Mouse (Mus musculus): ENCODE data around the gene Ebf1. TPM values are rescaled to one million over a fixed set of nuclear protein-coding genes. Genes with fewer than 3 reads are reported as not detected.

Gene Ebf1
- total RNA-seq, 2 experiments from 2014 or later: 19.7 to 22.8 TPM

DNA sequence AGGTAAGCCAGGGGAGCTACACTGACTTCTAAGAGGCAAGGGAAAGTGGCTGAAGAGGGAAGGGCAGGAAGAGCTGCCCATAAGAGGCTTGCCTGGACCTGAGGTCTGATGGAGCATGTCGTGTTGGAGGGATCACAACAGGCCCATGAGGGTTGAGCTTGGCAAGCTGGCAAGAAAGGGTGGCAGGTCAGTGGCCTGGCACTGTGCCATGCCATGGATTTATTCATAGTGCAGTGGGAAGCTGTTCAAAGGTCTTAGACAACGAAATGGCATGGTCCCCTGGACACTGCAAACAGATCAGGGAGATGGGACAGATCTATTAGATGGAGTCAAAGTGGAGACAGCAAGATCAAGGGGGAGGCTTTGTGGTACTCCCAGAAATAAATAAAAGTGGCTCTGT is 24.4 kb downstream of the Ebf1 start:
- DNase-seq: no peak
- intact Hi-C loops (cut with DNase I): no loop called here

DNA sequence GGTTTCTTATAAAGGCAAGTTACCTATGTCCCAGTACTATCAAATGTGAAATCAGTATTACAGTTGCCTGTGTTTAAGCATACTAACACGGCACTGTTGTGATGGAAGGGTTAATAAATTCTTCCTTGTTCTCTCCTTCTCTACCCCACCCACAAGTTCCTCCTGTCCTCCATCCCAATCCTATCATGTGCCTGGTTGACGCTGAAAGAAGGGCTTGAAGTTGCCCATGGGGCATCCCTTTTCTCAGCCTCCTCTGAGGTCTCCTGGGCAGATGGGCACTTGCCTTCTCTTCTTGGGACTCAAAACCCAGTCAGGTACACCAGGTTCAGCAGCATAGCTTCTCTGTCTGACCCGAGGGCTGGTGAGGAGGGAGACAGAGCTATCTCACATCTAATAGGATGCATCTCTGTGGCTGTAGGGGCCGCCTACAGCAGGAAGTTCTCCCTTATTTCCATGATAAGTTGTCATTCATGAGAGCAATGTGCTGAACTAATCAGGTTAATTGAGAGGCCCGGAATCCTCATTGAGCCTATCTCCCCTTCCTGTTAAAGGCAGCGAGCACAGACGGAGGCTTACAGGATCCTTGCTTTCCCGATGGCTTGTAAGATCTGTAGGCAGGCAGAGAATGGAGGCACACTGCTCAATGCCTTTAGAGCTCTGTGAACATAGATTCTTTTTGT is 37.4 kb downstream of the Ebf1 start:
- no peak for DNase-seq
- intact Hi-C loops (cut with DNase I): no loop called here

DNA sequence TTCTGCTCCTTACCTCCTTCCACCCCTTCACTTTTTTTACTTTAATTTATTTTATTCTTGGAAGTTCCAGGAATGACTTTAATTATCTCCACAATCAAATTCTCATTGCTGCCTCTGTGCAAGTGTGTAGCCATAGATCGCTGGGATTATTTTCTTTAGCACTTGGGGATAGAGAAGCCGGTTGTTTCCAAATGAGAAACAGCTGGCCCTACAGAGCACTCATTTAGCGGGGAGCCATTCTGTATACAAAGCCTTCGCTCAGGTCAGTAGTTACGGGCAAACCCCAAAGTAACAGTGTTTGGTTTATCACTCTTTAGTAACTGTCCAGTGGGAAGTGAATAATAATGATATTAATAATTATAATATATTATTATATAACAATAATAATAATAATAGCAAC is 38.4 kb downstream of the Ebf1 start:
- intact Hi-C loops (cut with DNase I): no loop called here
- DNase-seq: no peak

DNA sequence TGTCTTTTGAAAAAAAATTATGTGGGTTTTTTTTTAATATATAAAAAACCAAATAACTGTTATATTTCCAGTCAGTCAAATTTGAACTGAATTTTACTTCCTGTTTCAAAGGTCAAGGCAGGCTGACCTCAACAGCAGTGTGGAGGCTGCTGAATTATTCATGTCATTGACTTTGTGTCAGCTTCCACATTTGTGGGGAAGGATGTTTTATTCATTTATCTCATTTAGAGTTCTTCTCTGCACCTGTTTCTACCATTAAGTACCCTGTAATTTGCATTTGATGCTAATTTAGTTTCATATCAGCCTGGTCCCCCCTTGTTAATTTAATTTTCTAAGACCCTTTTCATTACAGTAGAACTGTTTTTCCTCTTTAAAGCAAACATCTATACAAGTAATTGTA is 39.8 kb downstream of the Ebf1 start:
- intact Hi-C loops (cut with DNase I): no loop called here
- no peak for DNase-seq

DNA sequence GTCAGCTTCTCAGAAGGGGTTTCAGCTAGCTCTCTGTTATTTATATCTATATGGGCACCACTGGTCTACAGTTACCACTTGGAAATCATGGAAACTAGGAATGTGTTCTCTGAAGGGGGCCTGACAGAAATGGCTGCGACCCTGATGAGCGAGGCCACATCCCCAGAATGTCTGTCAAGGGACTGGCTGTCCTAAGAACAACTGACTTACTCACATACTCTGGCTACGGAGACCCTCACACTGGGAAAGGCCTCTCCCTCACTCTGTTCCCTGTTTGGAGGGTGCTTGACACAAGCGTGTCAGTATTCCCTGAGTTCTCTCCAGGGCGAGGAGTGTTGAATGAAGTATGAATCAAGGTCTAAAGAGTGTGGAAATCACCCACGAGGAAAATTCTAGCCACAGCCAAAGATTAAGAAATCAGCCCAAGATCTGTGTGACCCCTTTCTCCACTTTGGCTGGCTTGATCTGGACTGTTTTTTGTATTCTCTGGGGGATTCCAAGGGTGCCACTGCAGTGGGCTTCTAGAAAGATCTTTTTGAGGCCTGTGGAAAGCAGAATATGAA is 40.8 kb downstream of the Ebf1 start:
- DNase-seq: no peak
- intact Hi-C loops (cut with DNase I): no loop called here

DNA sequence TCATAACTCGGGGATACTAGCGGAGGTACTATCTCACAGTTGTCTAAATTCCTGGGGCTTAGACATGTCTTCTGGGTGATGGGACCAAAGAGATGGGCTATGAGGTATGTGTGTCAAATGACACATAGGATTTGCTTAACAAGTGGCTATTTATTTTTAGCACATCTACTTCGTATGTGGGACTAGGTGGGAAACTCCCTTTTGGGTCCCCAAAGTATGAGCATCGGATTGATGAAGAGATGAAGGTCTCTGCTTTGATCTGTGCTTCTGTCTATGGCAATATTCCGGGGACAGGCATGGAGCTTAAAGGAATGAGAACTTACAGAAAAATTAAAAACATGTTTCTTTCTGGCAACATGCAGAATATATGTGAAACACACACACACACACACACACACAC is 44.8 kb downstream of the Ebf1 start:
- DNase-seq: no peak
- intact Hi-C loops (cut with DNase I): loop anchor here (2.0 kb wide), 1 partner anchor 41 kb away; no protein-coding TSS in a partner anchor

DNA sequence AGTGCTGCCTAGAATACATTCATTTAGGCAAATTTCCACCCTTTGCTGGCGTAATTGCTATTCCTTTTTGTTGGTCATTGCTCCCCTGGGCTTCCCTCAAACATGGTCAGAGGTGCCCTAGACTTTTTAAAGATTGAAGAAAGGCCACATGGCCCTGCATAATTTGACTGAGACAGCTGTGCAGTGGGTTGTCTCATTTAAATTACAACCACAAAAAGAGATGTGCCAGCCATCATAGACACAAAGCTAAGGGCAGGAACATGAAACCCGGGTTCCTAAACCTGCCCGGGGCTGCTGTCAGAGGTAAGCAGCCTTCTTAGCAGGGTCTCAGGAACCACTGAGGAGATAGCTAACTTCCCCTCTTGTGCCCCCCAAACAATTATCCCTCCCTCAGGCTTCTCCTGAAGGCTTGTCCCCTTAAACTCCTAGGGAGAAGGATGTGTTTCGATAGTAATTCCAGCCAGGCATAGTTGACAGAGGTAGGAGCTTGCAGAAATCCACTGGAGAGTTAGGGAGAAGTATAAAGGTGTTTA is 46.6 kb downstream of the Ebf1 start:
- intact Hi-C loops (cut with DNase I): no loop called here
- DNase-seq: no peak

DNA sequence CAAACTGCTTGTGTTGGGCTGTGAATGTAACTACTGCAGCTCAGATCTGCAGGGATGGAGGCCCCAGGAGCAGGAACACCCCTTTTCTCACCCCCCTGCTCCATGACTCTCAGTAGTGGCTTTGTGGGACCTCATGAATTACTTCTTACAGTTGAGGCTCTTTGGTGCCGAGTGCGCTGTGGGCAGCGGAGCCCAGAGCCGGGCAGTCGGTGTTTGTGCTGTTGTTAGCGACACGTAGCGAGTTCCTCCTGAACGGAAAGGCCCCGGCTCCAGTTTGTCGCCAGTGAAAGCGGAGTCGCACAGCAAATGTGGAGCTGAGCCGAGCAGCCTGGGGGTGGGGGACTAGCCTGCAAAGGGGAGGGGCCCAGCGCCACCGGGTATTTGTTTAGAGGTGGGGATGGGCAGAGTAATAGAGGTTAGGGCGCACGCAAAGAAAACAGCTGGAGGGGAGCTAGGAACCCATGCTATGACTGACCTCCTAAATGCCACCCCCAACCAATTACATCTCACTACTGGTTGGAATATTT is 48.1 kb downstream of the Ebf1 start:
- peak; percentile 59 to 68 for DNase-seq
- intact Hi-C loops (cut with DNase I): no loop called here

DNA sequence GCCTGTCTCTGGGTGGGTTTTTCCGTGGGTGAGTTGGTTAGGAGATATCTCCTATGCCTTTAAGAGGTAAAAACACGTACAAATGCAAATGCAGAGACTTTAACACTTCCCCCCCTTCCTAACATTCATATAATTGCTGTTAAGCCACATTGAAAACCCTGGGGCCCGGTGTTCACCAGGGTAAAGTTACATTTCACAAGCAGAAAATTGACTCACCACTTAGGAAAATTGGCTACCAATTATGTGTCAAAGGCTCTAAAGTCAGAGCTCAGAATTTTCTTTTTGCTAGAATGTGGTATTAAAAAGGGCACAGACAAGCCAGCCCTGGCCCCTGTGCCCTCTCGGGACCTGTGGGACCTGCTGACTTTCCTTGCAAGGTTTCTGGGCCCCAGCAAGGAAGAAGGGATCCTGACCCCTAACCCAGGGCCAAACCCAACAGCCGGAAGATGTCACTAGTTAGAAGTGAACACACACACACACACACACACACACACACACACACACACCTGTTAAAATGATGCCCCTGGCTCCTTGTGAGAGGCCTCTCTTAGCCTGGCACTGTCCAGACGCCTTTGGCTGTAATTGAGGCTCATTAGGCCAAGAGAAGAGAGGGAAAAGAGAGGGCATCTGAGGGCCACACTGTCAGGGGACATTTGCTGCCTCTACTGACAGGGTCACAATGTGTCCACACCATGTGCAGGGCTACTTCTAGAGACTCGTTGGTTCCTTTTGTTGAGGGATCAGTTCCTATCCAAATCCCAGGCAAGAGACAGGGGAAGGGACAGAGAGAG is 48.8 kb downstream of the Ebf1 start:
- no peak for DNase-seq
- intact Hi-C loops (cut with DNase I): no loop called here

DNA sequence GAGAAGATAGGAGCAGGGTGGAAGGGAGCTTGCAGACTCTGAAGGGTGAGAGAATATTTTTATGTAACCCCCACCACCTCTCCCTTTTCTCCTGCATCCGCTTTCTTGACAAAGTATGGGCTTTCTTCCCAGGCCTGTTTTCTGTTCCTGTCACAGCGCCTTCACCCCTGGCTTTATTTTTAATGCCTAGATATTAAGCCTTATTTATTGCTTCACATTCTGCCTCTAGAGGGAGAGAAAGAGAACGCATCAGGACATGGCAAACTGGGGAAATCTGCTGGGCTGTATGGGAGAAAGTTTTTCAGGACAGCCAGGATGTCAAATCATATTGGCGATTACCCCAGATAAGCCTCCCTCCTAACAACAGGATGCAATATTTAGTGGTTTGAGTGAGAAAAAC is 49.6 kb downstream of the Ebf1 start:
- DNase-seq: no peak
- intact Hi-C loops (cut with DNase I): no loop called here

DNA sequence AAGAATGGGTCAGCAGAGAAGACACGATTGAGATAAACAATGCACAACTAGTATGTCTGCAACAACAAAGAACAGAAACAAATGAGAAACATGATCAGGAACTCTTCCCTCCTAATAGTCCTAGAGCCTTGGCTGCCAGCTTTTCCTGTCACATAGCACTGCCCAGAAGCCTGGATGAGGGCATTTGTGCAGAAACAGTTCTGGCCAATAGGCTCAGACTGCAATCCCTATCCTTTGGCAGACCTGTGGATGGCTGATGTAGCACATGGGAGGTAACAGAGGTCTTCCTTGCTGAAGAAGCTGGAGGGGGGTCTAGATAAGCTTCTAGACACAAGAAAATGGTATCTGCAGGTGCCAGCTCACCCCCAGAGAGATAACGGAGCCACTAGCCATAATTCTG is 64.2 kb downstream of the Ebf1 start:
- intact Hi-C loops (cut with DNase I): no loop called here

DNA sequence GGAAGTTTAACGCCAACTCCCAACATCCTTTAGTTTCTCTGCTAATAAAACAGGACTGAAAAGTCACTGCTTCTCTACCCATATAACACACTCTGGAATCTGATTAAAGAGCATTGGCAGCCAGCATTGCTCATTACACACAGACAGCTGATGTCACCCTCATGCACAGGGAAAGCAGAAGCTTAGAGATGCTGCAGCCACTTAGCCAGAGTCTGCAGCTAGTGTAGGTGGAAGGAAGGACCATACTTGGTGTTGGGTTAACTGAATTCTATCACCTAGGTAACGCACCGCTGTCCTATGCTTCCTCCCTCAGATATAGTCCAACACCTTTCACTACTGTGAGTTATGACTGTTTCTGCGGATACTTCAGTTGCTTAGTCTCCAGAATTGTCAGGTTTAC is 64.9 kb downstream of the Ebf1 start:
- intact Hi-C loops (cut with DNase I): no loop called here
- DNase-seq: no peak

More for the DNA sequence above, 64.2 kb downstream of the Ebf1 start:
- DNase-seq: no peak

DNA sequence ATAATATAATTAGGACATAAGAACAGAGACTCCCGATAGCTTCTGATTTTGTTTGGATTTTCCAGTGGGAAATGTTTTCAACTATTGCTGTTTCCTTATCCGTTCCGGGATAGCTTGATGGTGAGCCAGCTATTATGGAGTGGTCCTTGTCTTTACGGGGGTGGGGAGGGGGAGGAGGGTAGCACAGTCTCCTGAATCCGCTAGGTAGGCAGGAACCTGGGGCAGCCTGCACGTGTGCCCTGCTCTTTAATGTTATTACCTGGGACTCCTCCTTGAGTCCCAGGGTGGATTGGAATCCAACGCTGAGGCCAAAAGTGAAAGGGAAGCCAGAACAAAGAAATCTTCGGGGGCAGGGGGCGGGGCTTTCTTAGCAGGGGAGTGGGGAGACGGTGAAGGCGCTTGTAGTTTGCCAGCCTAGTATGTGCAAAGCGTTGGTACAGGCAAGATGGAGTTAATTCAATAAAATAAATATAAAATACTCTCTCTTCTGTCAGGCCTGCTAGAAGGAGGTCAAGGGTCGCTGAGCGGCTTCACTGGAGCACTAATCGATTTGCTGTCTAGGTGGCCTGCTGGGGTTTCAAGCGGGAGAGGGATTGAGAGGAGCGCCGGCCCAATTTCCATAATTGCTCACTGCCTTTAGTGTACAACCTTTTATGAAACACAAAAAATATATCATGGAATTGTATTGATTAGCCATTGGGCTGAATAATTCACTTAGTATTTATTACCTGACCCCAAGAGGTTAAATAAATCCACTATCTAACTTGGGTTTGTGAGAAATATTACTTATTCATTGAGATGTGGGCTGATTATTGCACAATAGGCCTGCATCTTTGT is 65.8 kb downstream of the Ebf1 start:
- DNase-seq: no peak
- intact Hi-C loops (cut with DNase I): no loop called here

DNA sequence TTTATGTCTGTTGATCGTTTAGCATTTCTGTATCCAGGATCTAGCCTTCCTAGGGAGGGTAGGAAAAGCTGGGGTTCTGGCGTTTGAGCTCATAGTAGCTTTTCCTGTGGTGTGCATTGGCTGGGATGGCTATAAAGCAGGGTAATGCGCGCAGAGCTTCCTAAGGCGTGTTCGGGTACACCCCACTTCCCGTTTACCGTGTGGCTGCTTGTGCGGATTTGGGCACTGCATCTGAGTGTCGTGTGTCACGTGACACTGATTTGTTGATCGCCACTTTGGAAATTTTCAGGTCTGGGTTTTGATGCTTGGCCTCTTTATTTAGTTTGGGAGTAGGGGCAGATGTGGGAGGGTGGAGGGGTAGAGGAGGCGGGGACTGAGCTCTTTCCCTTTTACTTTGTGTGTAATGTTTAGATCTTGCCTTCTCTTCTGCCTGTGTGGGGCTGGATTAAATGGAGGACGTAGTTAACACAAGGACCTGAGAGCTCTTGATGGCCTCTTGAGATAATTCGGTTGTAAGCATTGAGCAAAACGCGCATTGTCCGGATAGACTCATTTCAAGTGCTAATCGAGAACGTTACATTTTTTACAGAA is 67.5 kb downstream of the Ebf1 start:
- peak in 1 of 2 experiments; percentile 46 for DNase-seq
- intact Hi-C loops (cut with DNase I): loop anchor here (5.0 kb wide), 1 partner anchor 67 kb away; the partner anchor contains the start of gene Ebf1

DNA sequence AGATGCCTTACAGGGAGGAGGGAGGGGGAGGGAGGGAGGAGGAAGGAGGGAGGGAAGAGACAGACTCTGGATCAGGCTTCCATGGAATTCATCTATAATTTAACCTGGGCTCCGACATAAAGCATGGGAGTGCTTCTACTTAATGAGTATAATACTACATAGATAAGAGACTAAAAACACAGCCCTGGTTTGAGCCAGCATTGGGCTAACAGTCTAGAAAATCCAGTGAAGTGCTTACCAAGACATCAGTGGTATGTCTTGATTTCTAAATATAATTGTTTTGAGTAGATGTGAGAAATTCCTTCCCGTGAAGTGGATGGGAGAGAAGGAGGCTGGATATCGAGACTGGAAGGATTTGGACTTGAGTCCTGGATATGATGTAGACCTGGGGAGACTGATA is 68.0 kb downstream of the Ebf1 start:
- no peak for DNase-seq
- intact Hi-C loops (cut with DNase I): loop anchor here (5.0 kb wide), 1 partner anchor 68 kb away; the partner anchor contains the start of gene Ebf1

DNA sequence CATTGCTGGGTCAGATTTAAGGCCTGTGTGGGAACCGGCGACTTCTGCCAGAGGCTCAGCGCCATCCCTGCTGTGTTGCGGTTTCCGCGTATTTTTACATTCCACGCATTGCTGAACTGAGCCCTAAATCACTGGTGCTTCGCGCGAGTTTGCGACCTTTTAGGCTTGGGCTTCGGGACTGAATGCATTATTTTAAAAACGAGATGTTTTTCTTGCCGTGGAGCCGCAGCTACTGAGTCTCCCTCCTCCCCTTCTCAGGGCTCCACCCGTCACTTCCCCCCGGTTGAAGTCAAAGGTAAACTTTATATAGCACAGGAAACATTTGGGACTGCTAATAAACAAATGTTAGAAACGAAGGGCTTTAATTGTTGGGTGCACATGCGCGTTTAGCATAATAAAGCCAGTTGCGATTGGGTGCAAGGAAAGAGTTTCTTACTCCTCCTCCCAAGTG is 68.8 kb downstream of the Ebf1 start:
- no peak for DNase-seq

DNA sequence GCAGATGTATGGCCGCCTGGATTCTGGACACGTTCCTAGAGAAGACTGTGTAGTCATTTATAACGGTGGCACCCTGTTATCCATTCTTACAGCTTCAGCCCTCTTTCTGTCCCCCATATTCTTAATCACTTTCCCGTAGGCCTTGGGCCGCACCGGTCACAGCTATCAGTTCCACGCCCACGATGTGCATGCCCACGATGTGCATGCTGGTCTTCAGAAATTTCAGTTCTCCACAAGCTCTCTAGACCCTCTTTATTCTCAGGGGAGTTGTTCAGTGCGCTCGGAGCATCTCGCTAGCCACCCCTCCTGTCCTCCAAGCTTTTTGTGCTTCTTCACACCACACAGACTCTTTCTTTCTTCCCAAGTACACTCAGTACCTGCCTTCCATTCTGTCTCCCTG is 69.3 kb downstream of the Ebf1 start:
- no peak for DNase-seq
- intact Hi-C loops (cut with DNase I): loop anchor here (5.0 kb wide), 1 partner anchor 69 kb away; the partner anchor contains the start of gene Ebf1

More for the DNA sequence above, 68.8 kb downstream of the Ebf1 start:
- intact Hi-C loops (cut with DNase I): loop anchor here (5.0 kb wide), 1 partner anchor 69 kb away; the partner anchor contains the start of gene Ebf1

DNA sequence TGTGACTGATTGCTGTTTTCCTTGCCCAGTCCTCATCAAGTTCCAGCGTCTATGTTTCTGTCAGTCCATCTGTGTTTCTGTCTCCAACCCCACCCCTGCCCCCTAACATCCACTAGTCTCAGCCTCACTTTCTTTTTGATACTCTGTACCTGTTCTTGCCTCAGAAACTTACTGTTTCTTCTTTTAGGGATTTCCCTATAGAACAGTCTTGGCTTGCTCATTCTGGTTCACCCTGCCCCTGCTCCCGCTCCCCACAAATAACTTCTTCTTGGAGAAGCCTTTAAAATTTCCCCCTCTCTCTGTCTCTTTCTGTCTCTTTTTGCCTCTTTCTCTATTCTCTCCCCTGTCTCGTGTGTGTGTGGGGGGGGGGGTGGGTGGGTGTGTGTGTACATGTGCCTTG is 71.4 kb downstream of the Ebf1 start:
- DNase-seq: no peak
- intact Hi-C loops (cut with DNase I): loop anchor here (5.0 kb wide), 1 partner anchor 71 kb away; the partner anchor contains the start of gene Ebf1

DNA sequence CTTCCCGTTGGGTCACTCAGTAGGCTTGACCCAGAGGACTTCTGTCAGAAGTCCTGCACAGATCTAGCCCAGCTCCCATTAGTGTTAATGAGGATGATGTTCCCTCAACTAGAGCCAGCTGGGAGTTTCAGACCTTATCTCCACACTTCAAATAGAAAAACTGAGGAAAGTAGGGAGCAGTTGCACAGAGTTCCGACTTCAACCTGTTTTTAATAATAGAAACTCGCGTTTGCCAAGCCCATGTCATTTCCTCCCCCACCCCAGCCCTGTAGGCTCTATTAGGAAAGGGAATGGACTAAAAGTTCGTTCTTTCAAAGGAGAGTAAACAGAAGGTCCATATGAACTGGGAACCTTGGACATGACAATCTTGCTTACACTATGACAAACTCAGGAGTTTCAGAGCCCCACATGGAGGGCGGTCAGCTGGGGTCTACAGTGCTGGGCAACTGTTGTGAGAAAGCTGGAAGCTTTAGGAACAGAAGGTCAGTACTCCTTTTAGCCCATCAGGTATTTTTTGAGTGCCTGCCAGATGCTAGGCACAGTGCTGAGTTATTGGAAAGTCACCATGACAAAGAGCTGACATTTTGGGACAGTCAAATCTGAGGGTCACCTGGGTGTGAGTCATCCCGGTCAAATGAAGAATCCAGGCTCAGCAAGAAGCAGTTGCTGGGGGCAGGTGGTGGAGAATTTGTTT is 72.6 kb downstream of the Ebf1 start:
- intact Hi-C loops (cut with DNase I): loop anchor here (5.0 kb wide), 1 partner anchor 72 kb away; the partner anchor contains the start of gene Ebf1
- no peak for DNase-seq

Measured in heart, postnatal 14 days (tissue).